Mouse (Mus musculus) activated CD4-positive, CD25-positive, alpha-beta regulatory T cell, adult 4 months (primary cell): Measurements from ENCODE around the gene Pnrc1. TPM values are rescaled to one million over a fixed set of nuclear protein-coding genes. Genes with fewer than 3 reads are reported as not detected.

Source experiments
- ATAC-seq: one replicate; pipeline ENCODE4 v1.8.0; 2017
- polyA plus RNA-seq, 2 experiments: library from polyadenylated mRNA; unstranded; fragments of 100-300 nt; shearing (Covaris generic); gene quantifications; one replicate each; pipeline ENCODE4 v1.2.1; 2017

Gene Pnrc1
- polyA plus RNA-seq, 2 experiments from 2014 or later, result 76.1 to 91.4 TPM

DNA sequence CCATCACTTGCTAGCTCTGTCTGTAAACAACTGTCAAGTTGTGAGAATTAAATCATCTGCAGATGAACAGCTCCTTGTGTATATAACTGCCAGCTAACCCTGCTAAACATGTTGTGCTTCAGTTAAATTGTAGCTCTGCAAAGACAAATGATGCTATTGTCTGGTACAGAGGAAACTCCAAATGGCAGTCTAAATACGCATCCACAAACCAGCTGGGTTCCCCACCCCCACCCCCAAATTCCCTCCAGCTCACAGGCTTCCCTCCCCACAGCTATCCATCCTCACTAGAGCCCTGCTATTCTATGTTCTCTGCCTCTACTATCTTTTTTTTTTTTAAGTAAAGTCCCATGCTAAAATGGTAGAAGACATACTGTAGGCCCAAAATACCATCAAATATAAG is 68.1 kb downstream of the Pnrc1 start:
- no peak for ATAC-seq

GRCm38 (mm10) chr4:33208881-33209841 is 80.8 kb downstream of the Pnrc1 start, which contains the start of gene Srsf12:
Srsf12 (plus strand) TSS chr4:33208991.
- peak; percentile 90 for ATAC-seq

GRCm38 (mm10) chr4:33207551-33207950 is 82.4 kb downstream of the Pnrc1 start:
- ATAC-seq, result no peak

GRCm38 (mm10) chr4:33204682-33205081 is 85.3 kb downstream of the Pnrc1 start:
- peak; percentile 36 for ATAC-seq

DNA sequence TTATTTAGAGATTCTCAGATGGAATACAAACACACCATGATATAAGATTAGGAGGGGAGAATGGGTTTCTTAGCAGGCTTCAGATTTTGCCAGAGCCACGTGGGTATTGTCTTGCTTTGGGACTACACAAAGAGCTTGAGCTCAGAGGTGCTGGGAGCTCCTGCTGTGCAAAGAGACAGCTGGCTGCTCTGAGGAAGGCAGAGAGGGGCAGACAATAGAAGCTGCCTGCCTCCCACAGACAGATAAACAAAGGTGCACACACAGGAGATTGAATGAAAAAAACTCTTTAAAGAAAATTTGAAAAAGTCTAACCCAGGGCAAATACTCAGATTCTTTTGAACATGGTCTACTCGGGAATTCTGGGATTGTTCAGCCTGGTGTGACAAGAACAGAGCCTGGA is 91.8 kb downstream of the Pnrc1 start:
- ATAC-seq, result no peak

Other genes starting within 250 kb of the Pnrc1 start
- 10 to 100 TPM; 10.1 to 10.4 TPM for gene Gabrr2, start 227.2 kb downstream of the Pnrc1 start, polyA plus RNA-seq
- not detected for gene Gabrr1, start 157.6 kb downstream of the Pnrc1 start, polyA plus RNA-seq
- not detected for gene Pm20d2, start 100.4 kb downstream of the Pnrc1 start, polyA plus RNA-seq
- 1 to 10 TPM; 2.1 to 3.9 TPM for gene Srsf12, start 81.2 kb downstream of the Pnrc1 start, polyA plus RNA-seq
- gene Rngtt, start 20.1 kb upstream of the Pnrc1 start, polyA plus RNA-seq, result 10 to 100 TPM; 50.2 to 69.5 TPM